Mouse (Mus musculus): ENCODE data around the gene Pitpna.

Pitpna gene

GRCm38 (mm10) chr11:75563851-75564548 is 23.9 kb upstream of the Pitpna start:
- DNase-seq (ENCODE audit: low spot score) = peak; percentile 73

- DNase-seq (ENCODE audit: low spot score) = peak; percentile 98
Observed at GRCm38 (mm10) chr11:75565849-75566248, 22.0 kb upstream of the Pitpna start.

- no peak for DNase-seq (ENCODE audit: low spot score)
Observed at GRCm38 (mm10) chr11:75566276-75567196, 21.4 kb upstream of the Pitpna start.

GRCm38 (mm10) chr11:75567346-75568114 is 20.4 kb upstream of the Pitpna start:
- DNase-seq (ENCODE audit: low spot score) = no peak

- no peak for DNase-seq (ENCODE audit: low spot score)
Observed at GRCm38 (mm10) chr11:75568115-75568511, 19.8 kb upstream of the Pitpna start.

GRCm38 (mm10) chr11:75568962-75569361 is 18.9 kb upstream of the Pitpna start:
- no peak for DNase-seq (ENCODE audit: low spot score)

DNA sequence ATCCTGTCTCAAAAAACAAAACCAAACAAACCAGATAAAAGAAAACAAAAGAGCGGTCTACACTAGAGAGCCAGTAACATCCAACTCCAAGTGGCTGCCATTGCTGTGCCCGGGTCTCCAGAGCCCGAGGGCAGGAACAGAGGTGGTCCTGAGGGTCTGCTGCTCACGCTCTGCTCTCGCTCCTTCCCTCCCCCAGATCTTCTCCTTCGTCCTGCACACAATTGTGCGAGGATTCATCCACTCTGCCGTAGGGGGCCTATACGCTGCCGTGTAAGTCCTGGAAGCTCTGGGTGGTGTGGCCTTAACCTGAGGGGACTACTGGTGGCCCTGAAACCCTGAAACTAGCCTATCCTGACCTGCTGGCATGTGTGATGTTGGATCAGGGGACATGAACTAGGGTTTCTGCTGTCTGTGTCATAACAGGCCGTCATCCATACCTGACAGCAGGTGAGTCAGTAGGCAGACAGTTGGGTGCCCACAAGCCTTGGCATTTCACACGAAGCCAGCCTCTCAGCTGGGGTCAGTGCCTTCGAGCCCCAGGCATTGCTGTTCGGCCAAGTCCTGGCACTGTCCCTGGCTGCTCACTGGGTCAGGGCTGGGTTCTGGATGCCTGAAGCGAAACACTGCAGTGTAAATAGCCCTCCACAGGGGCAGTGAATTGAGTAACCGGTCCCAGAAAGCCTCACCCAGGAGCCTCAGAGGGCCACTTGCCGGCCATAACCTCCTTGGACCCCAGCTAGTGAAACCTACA is 17.3 kb upstream of the Pitpna start:
- peak; percentile 37 for DNase-seq (ENCODE audit: low spot score)

DNA sequence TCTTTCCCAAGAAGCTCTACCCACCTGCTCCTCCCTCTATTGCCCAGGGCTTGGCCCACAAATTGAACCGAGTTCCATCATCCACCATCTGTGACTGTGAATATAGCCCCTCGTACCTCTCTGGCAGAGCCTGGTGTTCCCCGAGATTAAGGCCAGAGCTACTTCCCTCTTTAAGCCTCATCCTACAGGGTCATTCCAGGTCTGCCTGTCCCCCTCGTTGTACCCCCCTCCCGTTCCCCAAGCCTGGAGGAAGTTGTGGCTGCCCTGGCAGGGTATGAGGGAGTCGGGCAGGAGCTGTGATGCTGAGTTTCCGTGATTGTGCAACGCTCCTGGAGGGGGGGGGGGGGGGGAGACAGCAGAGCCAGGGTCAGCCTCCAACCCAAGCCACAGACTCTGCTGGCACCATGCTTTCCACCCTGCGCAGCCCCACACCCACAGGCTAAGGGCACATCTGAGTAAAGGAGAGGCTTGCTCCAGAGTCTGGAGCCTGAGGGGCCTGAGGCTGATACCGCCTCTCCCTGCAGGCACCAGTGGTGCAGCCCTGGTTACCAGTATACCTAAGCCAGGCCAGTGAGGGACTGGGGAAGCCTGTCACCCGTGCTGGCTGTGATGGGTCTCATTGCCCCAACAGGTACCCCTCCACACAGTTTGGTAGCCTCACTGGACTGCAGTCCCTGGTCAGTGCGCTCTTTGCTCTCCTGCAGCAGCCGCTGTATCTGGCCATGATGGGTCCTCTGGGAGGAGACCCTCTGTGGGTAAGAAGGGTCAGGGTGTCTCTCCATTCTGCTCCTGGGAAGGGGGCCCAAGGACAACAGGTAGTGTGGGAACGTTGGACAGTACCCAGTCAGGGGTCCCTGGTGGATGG is 16.5 kb upstream of the Pitpna start:
- DNase-seq (ENCODE audit: low spot score) = peak; percentile 71

- DNase-seq (ENCODE audit: low spot score) = no peak
Observed at GRCm38 (mm10) chr11:75572301-75572791, 15.6 kb upstream of the Pitpna start.

DNA sequence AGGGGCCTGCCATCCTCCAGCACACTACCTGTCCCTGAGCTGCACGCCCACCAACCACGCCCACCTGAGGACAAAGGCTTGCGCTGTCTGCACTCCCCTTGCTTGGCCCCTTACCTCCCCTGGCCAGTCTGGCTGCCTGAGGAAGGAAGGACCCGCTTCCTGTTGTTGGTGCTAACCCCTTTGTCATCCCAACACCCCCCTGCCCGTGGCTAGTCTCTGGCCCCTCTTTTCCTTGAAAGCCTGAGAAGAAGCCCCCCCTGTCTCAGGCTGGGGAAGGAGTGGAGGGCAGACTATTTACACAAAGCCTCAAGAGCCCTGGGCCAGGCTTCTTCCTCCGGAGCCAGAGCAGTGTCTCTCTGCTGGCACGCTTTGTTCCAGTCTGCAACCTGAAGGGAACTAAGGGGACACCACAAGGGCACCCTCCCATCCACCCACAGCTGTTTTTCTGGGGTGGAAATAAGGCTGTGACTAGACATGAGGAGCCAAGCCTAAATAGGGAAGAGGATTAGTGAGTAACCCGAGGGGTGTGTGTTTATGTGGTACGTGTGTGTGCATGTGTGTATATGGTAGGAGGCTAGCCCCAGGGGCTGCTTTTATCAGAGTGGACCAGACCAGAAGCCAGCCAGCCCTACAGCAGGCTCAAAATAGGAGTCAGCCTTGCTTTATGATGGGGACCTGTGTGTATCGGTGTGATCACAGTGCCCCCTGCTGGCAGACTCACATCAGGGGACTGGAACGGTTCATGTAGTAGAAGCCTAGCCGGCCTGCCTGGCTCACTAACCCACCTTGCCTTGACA is 14.8 kb upstream of the Pitpna start:
- peak; percentile 96 for DNase-seq (ENCODE audit: low spot score)

- no peak for DNase-seq (ENCODE audit: low spot score)
Observed at GRCm38 (mm10) chr11:75574378-75575123, 13.3 kb upstream of the Pitpna start.

- no peak for DNase-seq (ENCODE audit: low spot score)
Observed at GRCm38 (mm10) chr11:75575560-75576123, 12.3 kb upstream of the Pitpna start.

DNA sequence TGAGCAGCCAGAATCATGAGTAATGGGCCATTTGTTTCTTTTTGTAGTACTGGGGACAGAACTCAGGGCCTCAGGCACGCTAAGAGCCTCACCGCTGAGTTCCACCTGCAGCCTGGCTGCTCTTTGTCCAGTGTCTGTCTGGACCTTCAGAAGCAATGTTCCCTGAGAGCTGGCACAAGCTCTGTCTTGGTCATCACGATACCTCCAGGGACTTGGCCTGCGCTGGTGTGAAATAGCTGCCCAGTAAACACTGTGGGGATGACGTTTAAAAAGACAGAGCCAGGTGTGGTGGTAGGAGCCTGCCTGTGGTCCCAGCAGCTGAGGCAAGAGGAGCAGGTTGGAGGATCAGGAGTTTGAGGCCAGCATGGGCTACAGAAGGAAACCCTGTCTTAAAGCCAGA is 9.3 kb upstream of the Pitpna start:
- DNase-seq (ENCODE audit: low spot score) = no peak

- DNase-seq (ENCODE audit: low spot score) = no peak
Observed at GRCm38 (mm10) chr11:75581495-75582149, 6.3 kb upstream of the Pitpna start.

GRCm38 (mm10) chr11:75583521-75583920 is 4.4 kb upstream of the Pitpna start:
- DNase-seq (ENCODE audit: low spot score) = no peak

DNA sequence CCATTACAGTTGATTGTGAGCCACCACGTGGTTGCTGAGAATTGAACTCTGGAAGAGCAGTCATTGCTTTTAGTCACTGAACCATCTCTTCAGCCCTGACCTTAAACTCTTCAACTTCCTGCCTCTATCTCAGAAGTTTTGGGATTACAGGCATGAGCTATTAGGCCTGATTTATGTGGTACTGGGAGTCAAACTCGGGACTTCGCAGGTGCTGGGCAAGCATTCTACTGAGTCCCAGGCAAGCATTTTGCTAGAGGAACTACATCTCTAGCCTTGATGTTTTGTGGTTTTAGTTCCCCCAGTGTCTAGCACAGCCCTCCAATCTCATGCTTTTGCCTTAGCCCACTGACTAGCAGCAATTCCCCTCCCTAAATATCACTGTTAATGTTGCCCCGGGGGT is 2.8 kb upstream of the Pitpna start:
- DNase-seq (ENCODE audit: low spot score) = no peak

- peak; percentile 62 for DNase-seq (ENCODE audit: low spot score)
Observed at GRCm38 (mm10) chr11:75585978-75586377, 1.9 kb upstream of the Pitpna start.

DNA sequence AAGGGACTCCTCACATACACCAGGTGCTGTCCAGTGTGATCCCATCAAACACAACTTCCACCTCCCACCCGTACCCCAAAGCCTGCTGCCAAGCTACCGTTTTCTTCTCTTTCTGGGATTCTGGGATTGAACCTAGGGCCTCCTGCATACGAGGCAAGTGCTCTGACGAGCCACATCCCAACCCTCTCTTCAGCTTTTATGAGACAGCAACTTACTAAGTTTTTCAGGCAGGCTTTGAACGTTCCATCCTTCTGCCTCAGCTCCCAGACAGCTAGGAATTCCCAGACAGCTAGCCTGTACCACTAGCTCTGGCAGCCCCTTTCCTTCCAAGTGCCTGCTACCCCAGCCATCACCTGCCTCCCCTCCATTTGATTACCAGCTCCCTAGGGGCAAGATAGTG is 934 bp upstream of the Pitpna start:
- DNase-seq (ENCODE audit: low spot score) = no peak

All from adipocyte (in vitro differentiated cells).